Mouse (Mus musculus) neural tube, embryonic 12.5 days (tissue): ENCODE data around the gene Arid3a. TPM values are rescaled to one million over a fixed set of nuclear protein-coding genes. Genes with fewer than 3 reads are reported as not detected.

ENCODE experiments used
- ATAC-seq: fragments of 200-750 bp; cut with Nextera tagmentation; 2 replicates; pipeline ENCODE4 v1.8.0; 2017; ENCODE audit warnings: low read depth, mild to moderate bottlenecking, moderate TSS enrichment, moderate library complexity; ENCODE audit not compliant: low FRiP score
- H3K27ac ChIP-seq: fragments of 300-500 bp; sonication (generic); 2 replicates; pipeline ENCODE4 v1.5.1; 2016
- H3K27me3 ChIP-seq: fragments of 300-500 bp; sonication (generic); replicated peaks from 2 replicates; pipeline ENCODE4 v1.6.1; 2016; ENCODE audit warnings: mild to moderate bottlenecking
- H3K36me3 ChIP-seq: fragments of 300-500 bp; sonication (generic); 2 replicates; pipeline ENCODE4 v1.6.1; 2016; ENCODE audit warnings: mild to moderate bottlenecking
- H3K4me1 ChIP-seq: fragments of 300-500 bp; sonication (generic); 2 replicates; pipeline ENCODE4 v1.6.1; 2016
- H3K4me2 ChIP-seq: fragments of 300-500 bp; sonication (generic); replicated peaks from 2 replicates; pipeline ENCODE4 v1.6.1; 2016; ENCODE audit warnings: mild to moderate bottlenecking
- H3K4me3 ChIP-seq: fragments of 300-500 bp; sonication (generic); 2 replicates; pipeline ENCODE4 v1.5.1; 2016
- H3K9ac ChIP-seq: fragments of 300-500 bp; sonication (generic); 2 replicates; pipeline ENCODE4 v1.6.1; 2016; ENCODE audit warnings: mild to moderate bottlenecking
- H3K9me3 ChIP-seq: fragments of 300-500 bp; sonication (generic); 2 replicates; pipeline ENCODE4 v1.6.1; 2016; ENCODE audit warnings: mild to moderate bottlenecking
- WGBS: fragments of 180-500 bp; shearing (Covaris S2); methylation state at CpG from one replicate; pipeline ENCODE4 v1.1.7; 2016; 5-methylcytosine and 5-hydroxymethylcytosine counted together
- polyA plus RNA-seq: library from polyadenylated mRNA; unstranded; fragments of >200 nt; fragmentation: Nextera tagmentation; extraction: Ambion mirVana; gene quantifications from 2 replicates; pipeline ENCODE4 v1.2.1, GENCODE M21; 2016

Gene Arid3a
- polyA plus RNA-seq, 1 experiment from 2014 or later: 4.9 TPM

DNA sequence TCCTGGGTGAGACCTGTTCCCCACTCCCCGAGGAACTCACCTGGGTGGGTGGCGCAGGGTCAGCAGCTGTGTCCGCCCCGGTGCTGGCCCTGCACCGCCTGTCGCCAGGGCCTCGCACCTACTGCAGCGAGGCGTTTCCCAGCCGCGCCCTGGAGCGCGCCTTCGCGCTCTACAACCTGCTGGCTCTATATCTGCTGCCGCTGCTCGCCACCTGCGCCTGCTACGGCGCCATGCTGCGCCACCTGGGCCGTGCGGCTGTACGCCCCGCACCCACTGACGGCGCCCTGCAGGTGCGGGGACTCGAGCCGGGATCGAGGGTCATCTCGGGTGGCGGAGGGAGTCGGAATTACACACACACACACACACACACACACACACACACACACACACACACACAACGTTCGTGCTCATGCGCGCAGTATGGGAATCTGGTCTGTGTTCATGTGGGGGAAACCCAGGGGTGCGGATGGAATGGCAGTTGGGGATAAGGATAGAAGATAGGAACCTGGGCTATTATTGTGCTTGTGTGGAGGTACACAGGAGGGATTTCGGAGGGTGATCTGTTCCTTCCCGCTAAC, 5.8 kb upstream of the Arid3a start, which contains the start of gene R3hdm4:
R3hdm4 (minus strand) TSS at position 251 of the 578 bp plus-strand sequence.
- H3K9me3 ChIP-seq: peaks cover 3% of the 10 kb centered on the region; the same call in 1 of the 2 replicates
- ATAC-seq: no peak
- no peak within 1 kb of the TSS for H3K27ac ChIP-seq
- peaks cover 44% of the 10 kb centered on the region for H3K4me1 ChIP-seq
- peaks cover 64% of the 10 kb centered on the region for H3K27me3 ChIP-seq
- WGBS: 3% methylated on average over 41 of the region's 41 CpGs
- peak within 1 kb of the TSS; percentile 48 for H3K4me2 ChIP-seq
- H3K4me3 ChIP-seq: peak within 1 kb of the TSS; percentile 22
- H3K9ac ChIP-seq: peak within 1 kb of the TSS; percentile 35; the same call in 1 of the 2 replicates
- no peaks in the 10 kb centered on the region for H3K36me3 ChIP-seq

DNA sequence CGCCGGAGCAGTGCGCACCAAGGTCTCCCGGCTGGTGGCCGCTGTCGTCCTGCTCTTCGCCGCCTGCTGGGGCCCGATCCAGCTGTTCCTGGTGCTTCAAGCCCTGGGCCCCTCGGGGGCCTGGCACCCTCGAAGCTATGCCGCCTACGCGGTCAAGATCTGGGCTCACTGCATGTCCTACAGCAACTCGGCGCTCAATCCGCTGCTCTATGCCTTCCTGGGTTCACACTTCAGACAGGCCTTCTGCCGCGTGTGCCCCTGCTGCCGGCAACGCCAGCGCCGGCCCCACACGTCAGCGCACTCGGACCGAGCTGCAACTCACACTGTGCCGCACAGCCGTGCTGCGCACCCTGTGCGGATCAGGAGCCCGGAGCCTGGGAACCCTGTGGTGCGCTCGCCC, 5.3 kb upstream of the Arid3a start:
- Histone ChIP-seq H3K4me3 (peak overlapping the region; percentile 22), H3K36me3 (no peaks in the 10 kb centered on the region), H3K9ac (peak overlapping the region; percentile 35; the same call in 1 of the 2 replicates), H3K4me1 (peaks cover 45% of the 10 kb centered on the region), H3K9me3 (peaks cover 3% of the 10 kb centered on the region; the same call in 1 of the 2 replicates), H3K4me2 (peak overlapping the region; percentile 48), H3K27ac (no peak overlapping the region), H3K27me3 (peaks cover 64% of the 10 kb centered on the region)
- WGBS: under 1% methylated on average over 34 of the region's 34 CpGs
- ATAC-seq: no peak

DNA sequence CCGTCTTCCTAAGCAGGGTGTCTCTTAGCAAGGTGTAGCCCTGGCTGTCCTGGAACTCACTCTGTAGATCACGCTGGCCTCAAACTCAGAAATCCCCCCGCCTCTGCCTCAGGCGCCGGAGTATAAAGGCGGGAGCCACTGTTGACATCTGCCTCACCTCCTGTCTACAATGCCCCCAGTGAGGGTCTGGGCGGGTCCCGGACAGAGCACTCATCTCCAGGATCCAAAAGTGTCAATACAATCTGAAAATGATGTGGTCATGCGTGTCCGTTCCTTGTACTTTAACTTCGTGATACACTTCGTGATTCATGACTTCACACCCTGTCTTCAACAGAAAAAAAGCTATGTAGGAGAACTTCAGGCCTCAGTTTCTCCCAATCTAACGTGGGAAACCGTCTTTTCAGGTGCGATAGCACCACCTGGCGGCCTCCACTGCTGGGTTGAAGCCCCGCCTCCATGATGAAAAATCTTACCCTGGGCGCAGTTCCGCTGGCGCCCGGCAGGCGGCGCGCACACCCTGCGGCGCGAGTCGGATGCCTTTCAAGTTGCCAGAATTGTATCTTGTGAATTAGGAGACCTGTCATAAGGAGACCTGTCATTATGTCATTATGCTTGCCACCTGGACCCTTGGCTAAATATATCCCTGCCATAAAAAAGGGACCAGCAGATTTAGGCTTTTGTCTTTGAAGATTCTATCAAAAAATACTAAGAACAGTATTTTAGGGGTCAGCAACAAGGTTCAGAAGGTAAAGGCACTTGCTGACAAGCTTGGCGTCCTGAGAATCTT, 1.7 kb upstream of the Arid3a start:
- H3K36me3 ChIP-seq: no peaks in the 10 kb centered on the region
- H3K27ac ChIP-seq: no peak overlapping the region
- no peak overlapping the region for H3K9ac ChIP-seq
- H3K4me1 ChIP-seq: peaks cover 43% of the 10 kb centered on the region
- no peaks in the 10 kb centered on the region for H3K9me3 ChIP-seq
- H3K4me2 ChIP-seq: peak overlapping the region; percentile 93
- 10% methylated on average over 29 of the region's 29 CpGs for WGBS
- H3K27me3 ChIP-seq: peaks cover 35% of the 10 kb centered on the region
- H3K4me3 ChIP-seq: no peak overlapping the region; the same call in 1 of the 2 replicates
- ATAC-seq: no peak

GRCm38 (mm10) chr10:79925785-79926490, 905 bp upstream of the Arid3a start:
- Histone ChIP-seq H3K9ac (peak overlapping the region; percentile 94; the same call in 1 of the 2 replicates), H3K27ac (no peak overlapping the region), H3K4me2 (peak overlapping the region; percentile 93), H3K27me3 (peaks cover 27% of the 10 kb centered on the region), H3K4me3 (peak overlapping the region; percentile 97), H3K36me3 (peaks cover 5% of the 10 kb centered on the region; the same call in 1 of the 2 replicates), H3K4me1 (peaks cover 45% of the 10 kb centered on the region), H3K9me3 (no peaks in the 10 kb centered on the region)
- ATAC-seq: no peak
- 12% methylated on average over 14 of the region's 15 CpGs for WGBS

GRCm38 (mm10) chr10:79927324-79928029, 634 bp downstream of the Arid3a start:
- no peaks in the 10 kb centered on the region for H3K9me3 ChIP-seq
- under 1% methylated on average over 54 of the region's 54 CpGs for WGBS
- peaks cover 44% of the 10 kb centered on the region for H3K4me1 ChIP-seq
- H3K27ac ChIP-seq: peak overlapping the region; percentile 85
- peak overlapping the region; percentile 94 for H3K9ac ChIP-seq
- peak overlapping the region; percentile 97 for H3K4me3 ChIP-seq
- H3K27me3 ChIP-seq: peaks cover 12% of the 10 kb centered on the region
- peak overlapping the region; percentile 93 for H3K4me2 ChIP-seq
- H3K36me3 ChIP-seq: peaks cover 19% of the 10 kb centered on the region
- ATAC-seq: peak; percentile 55

DNA sequence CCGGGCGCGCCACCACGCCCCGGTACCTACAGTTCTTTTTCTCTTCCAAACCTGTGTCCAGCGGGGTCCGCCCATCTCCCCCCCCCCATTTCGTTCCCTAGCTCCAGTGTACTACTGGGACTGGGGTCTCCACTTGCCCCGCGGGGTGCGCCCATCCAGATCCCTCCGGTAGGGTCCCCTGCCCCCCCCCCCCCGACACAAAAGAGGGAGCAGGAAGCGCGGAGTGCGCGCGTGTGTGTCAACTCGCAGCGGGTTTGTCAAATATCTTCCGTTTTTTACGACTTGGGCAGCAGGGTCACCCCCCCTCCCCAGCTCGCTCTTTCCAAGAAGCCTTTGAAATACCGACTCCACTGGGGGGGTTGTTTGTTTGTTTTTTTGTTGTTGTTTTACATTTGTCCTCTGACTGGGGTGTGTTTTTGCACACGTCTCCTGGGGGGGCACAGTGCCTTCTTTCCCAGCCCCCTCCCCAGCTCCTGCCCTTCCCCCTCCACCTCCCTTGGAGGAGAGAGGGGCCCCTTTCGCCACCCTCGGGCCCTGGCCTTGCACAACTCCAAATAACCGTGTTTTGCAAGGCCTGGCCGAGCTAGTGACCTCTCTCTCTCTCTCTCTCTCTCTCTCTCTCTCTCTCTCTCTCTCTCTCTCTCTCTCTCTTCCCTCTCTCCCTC, 1.3 kb downstream of the Arid3a start:
- WGBS: 1% methylated on average over 29 of the region's 29 CpGs
- Histone ChIP-seq H3K4me1 (peaks cover 51% of the 10 kb centered on the region), H3K36me3 (peaks cover 26% of the 10 kb centered on the region), H3K27ac (peak overlapping the region; percentile 85), H3K27me3 (peaks cover 5% of the 10 kb centered on the region), H3K9ac (peak overlapping the region; percentile 94), H3K9me3 (no peaks in the 10 kb centered on the region), H3K4me3 (peak overlapping the region; percentile 97), H3K4me2 (peak overlapping the region; percentile 93)
- no peak for ATAC-seq

GRCm38 (mm10) chr10:79928907-79929701, 2.3 kb downstream of the Arid3a start:
- H3K9ac ChIP-seq: peak overlapping the region; percentile 94
- ATAC-seq: no peak
- peak overlapping the region; percentile 93 for H3K4me2 ChIP-seq
- H3K27ac ChIP-seq: peak overlapping the region; percentile 42; the same call in 1 of the 2 replicates
- peaks cover 61% of the 10 kb centered on the region for H3K4me1 ChIP-seq
- no peaks in the 10 kb centered on the region for H3K9me3 ChIP-seq
- H3K36me3 ChIP-seq: peaks cover 33% of the 10 kb centered on the region
- 20% methylated on average over 9 of the region's 9 CpGs for WGBS
- H3K4me3 ChIP-seq: peak overlapping the region; percentile 97
- no peaks in the 10 kb centered on the region for H3K27me3 ChIP-seq

DNA sequence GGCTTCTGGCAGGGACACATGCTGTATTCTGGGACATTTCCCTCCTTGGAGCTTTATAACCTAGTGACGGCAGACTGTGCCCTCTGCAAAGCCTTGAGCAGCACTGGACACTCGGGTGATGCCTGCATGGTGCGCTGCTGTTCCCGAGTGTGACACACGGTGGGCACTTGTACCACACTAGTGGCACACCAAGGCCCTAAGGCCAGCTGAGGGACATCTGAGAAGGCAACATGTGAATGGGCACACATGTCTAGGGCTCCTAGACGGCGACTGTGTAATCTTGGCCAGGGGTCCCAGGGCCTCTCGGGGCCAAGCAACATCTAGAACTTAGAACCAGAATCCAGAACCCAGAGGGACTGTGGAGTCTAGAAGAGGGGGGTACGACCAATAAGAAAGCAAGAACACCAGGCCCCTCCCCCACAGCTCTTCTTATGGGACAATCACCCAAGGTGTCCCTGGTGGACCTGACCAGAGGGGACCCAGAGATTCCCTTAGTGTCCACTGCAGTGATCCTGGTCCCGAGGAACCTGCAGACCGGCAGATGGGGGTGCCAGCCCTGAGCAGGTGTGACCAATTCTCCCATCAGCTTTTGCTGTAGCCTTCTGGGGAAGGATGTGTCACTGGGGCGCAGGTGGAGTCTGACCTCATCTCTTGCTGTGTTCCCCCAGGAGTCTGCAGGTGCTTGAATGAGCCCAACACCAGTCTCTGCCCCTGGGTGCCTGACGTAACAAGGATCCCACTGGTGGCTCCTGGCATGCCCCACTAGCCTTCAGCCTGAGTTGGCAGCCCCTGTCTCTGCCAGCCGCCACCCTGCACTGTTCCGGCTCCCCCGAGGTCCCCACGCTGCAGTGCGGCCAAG, 3.4 kb downstream of the Arid3a start:
- ATAC-seq: no peak
- Histone ChIP-seq H3K27me3 (no peaks in the 10 kb centered on the region), H3K9ac (peak overlapping the region; percentile 35; the same call in 1 of the 2 replicates), H3K9me3 (no peaks in the 10 kb centered on the region), H3K4me3 (peak overlapping the region; percentile 5; the same call in 1 of the 2 replicates), H3K4me1 (peaks cover 66% of the 10 kb centered on the region), H3K4me2 (peak overlapping the region; percentile 93), H3K27ac (no peak overlapping the region; the same call in 1 of the 2 replicates), H3K36me3 (peaks cover 35% of the 10 kb centered on the region)
- WGBS: 83% methylated on average over 18 of the region's 18 CpGs

DNA sequence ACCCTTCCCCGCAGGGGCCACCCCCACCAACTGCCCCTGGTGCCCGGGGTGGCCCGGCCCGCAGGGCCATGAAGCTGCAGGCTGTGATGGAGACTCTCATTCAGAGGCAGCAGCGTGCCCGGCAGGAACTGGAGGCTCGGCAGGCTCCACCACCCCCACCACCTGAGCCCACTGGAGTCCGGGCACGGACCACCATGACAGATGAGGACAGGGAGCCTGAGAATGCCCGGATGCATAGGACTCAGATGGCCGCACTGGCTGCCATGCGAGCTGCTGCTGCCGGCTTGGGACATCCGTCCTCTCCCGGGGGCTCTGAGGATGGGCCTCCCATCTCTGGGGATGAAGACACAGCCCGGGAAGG, 4.0 kb downstream of the Arid3a start:
- Histone ChIP-seq H3K4me3 (peak overlapping the region; percentile 5; the same call in 1 of the 2 replicates), H3K27ac (no peak overlapping the region), H3K4me1 (peaks cover 66% of the 10 kb centered on the region), H3K27me3 (no peaks in the 10 kb centered on the region), H3K36me3 (peaks cover 39% of the 10 kb centered on the region), H3K9ac (peak overlapping the region; percentile 35; the same call in 1 of the 2 replicates), H3K4me2 (peak overlapping the region; percentile 93), H3K9me3 (no peaks in the 10 kb centered on the region)
- WGBS: 77% methylated on average over 16 of the region's 16 CpGs
- ATAC-seq: no peak

- Histone ChIP-seq H3K4me2 (peak overlapping the region; percentile 12; the same call in 1 of the 2 replicates), H3K9me3 (no peaks in the 10 kb centered on the region), H3K36me3 (peaks cover 44% of the 10 kb centered on the region), H3K9ac (no peak overlapping the region), H3K27me3 (no peaks in the 10 kb centered on the region), H3K27ac (no peak overlapping the region), H3K4me3 (no peak overlapping the region), H3K4me1 (peaks cover 63% of the 10 kb centered on the region)
- ATAC-seq: no peak
- WGBS: 80% methylated on average over 9 of the region's 9 CpGs
These were observed 5.0 kb downstream of the Arid3a start for GRCm38 (mm10) chr10:79931797-79932196.
